Mouse (Mus musculus) large intestine, adult 2 months (tissue): ENCODE measurements around the gene Zfp3. TPM values are rescaled to one million over a fixed set of nuclear protein-coding genes. Genes with fewer than 3 reads are reported as not detected.

Experiments
- DNase-seq: peaks from one replicate; pipeline ENCODE4 v3.0.0-alpha.2; 2012; ENCODE audit warnings: low read depth, low spot score
- WGBS: fragments of 180-500 bp; shearing (Covaris S2); methylation state at CpG from one replicate; pipeline ENCODE4 v1.1.7; 2018; 5-methylcytosine and 5-hydroxymethylcytosine counted together
- polyA plus RNA-seq: library from polyadenylated mRNA; depleted of rRNA; stranded (reverse); fragments of >200 nt; gene quantifications from 2 replicates; pipeline ENCODE4 v1.2.3, GENCODE M21; 2012; rRNA removed

Gene Zfp3
- 0.92 and 1.9 TPM in 2 replicates for polyA plus RNA-seq

DNA sequence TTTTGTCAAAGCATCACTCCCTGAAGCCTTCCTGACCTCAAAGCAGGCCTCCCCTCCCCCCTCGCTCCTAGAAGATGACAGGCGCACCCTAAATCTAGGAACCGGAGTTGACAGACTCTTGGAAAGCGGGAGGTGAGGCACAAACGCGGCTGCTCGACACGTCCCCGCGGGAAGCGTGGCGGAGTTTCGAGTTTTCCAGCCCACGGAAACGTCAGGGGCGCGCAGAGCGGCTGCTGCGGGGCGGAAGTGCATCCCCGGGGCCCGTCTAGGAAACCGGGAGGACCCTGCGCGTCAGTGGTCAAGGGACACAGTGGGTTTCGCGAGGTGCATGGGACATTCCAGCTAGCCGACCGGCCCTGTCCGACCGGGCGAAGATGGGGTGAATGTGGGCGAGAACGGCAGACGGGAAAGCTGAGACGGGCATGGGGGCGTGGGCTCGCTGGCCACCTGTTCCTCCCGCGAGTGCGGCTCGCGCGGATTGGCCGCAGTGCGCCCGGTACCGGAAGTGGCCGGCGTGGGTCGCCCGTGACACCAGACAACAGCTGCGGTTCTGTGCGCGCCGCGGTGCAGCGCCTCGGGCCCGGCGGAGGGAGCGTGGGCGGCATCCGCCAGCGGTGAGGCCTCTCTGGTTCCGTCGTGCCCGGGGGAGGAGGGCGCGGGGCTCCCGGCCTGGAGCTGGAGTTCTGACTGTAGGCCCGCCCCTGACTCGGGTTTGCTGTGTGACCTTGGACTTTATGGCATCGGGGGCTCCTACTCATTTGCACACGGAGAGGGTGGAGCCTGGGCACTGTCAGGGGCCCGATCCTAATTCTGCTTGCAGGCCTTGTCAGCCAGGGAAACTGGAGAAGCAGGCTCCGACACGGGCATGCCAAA lies at the start of gene Zfp3:
Gene Zfp3, plus strand, starts transcription at position 274 of the 873 bp plus-strand sequence.
- WGBS: under 1% methylated on average over 78 of the region's 78 CpGs
- DNase-seq: no peak

DNA sequence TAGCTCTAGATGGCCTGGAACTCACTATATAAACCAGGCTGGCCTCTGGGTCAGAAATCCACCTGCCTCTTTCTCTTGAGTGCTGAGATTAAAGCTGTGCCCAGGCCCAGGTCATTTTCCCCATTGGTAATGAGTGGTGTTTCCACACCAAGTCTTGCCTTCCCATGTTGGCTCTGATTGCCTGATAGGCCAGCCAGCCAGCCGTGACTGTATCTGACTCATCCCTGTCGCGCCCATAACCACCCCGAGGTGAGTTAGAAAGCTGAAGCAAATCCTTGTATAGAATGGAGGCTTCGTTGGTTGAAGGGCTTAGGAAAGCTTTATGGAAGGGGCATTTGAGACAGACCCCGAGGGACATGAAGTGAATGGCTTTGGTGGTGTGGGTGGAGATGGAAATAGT lies 48.2 kb upstream of the Zfp3 start:
- no peak for DNase-seq
- 75% methylated on average over 6 of the region's 6 CpGs for WGBS

DNA sequence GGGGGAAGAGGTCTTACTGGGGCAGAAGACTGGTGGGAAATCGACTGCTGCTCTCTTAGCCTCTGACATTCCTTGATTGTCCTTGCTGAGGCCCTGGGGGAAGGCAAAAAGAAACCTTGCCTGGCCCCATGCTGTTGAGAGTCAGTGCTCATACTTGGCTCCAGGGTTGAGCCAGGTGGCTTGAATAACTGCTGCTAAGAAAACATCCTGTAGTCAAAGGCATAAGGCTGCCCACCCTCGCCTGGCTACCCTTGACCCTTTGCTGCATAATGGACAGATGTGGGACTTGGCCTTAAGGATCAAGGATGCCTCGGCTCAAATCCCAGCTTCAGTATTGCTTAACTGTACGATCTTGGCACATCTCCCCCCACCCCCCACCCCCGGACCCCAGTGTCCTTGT lies 45.5 kb upstream of the Zfp3 start:
- 80% methylated on average over 5 of the region's 5 CpGs for WGBS
- no peak for DNase-seq

DNA sequence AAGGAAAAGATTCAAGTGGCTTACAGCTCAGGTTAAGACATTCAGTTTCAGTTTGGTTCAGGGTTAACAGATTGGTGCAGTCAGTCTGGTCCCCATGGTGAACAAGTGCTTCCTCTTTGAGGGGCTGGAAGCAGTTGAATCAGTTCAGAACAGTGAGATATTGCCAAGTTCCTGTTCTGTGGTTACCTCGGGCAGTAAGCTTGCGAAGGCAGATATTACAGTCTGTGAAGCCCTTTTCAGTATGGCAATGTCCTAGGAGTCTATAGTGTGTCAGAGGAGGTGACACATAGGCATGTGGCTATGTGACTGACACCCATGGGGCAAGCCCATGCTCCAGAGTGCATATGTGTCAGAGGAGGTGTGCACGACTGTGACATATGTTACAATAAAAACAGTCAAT lies 43.4 kb upstream of the Zfp3 start:
- 71% methylated on average over 3 of the region's 3 CpGs for WGBS
- DNase-seq: no peak

DNA sequence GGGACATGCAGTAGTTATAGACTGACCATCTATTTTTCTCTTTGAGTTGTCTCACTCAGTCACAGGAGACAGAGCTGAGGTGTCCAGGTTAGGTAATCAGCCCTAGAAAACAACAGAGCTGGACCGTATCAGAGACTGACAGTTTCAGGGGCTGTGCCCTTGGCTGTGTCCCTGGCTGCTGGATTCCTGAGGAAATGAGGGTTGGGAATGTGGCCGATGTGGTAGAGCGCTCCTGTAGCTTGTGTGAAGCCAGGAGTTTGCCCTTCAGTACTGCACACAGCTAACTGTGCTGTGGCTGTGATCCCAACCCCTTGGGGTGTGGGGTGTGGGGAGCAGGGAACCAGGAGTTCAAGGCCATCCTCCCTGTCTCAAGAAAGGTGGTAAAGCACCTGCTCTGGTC lies 42.9 kb upstream of the Zfp3 start:
- DNase-seq: no peak
- 95% methylated on average over 3 of the region's 3 CpGs for WGBS

DNA sequence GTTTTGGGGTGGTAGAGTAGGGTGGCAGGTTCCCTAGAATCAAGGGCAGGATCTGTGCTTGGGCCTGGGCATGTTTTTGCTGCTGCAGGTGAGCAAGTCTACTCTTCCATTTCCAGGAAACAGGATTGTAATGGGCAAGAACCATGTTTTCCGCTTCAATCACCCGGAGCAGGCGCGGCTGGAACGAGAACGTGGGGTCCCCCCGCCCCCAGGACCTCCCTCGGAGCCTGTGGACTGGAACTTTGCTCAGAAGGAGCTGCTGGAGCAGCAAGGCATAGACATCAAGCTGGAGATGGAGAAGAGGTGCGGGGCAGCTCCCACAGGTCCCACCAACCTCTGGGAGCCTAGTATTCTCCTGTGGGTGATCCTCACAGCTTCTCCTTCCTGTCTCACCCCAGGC lies 39.3 kb upstream of the Zfp3 start:
- WGBS: 92% methylated on average over 9 of the region's 9 CpGs
- no peak for DNase-seq

DNA sequence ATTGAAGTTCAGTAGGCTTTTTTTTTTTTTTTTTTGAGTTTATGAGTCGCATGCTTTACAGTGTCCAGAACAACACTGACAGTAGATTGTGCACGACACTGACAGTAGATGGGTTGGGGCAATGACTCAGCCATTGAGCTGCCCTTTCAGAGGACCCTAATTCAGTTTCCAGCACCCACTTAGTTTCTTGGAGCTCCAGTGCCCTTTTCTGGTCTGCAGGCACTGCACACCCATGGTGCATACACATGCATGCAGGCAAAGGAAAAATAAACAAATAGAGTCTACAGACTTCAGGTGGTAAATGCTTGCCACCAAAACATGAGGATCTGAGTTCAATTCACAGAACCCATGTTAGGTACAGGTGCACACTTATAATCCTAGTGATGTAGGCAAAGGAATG lies 37.4 kb upstream of the Zfp3 start:
- 73% methylated on average over 2 of the region's 2 CpGs for WGBS
- no peak for DNase-seq

DNA sequence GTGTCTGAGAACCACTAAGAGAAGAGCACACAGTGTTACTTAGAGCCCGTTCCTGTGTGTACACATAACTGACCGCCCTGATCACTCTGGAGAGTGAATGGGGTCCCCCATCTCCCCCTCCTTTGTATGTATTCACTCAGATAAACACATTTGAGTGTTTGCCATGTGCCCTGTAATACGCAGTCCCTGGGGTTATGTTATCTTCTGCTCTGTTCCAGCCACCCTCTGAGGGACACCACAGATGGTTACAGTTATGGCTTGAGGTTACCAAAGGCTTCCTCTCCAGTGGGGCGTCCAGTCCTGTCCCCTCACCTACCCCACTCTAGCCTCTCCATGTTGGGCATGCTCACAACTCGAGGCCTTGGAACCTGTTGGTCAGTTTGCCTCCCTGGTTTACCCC lies 36.6 kb upstream of the Zfp3 start:
- no peak for DNase-seq
- 85% methylated on average over 5 of the region's 5 CpGs for WGBS

DNA sequence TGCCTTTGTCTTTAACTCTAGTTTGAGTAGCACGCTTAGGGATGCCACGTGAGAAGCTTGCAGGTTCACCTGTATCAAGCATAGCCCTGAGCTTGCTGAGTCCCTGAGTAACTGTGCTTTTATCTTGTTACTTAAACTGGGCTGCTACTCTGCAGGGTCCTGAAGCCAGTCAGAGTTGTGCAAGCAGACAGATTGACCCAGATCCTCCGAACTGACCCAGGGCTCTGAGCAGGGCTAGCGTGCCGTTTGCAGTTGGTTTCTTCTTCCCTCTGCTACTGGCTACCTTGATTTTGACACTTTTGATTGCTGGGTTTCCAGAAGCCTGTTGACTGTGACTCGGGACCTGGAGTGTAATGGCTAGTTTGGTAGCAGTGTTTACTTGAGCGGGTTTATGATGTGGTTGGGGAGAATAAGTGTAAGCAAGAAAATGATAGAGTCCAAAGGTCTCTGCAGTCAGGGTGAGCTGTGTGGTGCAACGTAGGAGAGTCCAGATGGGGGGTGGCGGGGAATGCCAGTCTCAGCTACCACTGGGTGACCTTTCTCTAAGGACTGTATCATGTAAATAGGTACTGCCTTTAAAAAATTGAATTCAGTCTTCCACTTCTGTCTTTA lies 33.5 kb upstream of the Zfp3 start:
- WGBS: 23% methylated on average over 9 of the region's 9 CpGs

DNA sequence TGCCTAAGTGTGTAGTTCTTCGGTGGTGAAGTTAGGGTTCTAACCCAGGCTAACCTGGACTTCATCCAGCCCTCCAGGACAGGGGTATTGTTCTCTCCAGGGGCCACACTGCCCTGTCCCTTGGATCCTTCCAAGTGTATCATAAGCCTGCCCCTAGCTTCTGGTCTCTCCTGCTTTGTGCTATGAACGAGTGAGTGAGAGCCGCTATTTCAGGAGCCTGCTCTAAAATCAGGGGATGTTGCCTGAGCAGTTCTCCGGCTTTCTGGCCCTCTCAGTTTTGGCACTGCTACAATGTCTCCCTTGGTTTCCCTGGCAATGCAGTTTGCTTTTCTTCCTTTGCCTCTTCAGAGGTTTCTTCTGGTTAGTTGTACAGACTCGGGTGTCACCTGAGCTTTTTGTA lies 32.8 kb upstream of the Zfp3 start:
- WGBS: 19% methylated on average over 5 of the region's 5 CpGs
- no peak for DNase-seq

More for the DNA sequence above, 33.5 kb upstream of the Zfp3 start:
- no peak for DNase-seq

DNA sequence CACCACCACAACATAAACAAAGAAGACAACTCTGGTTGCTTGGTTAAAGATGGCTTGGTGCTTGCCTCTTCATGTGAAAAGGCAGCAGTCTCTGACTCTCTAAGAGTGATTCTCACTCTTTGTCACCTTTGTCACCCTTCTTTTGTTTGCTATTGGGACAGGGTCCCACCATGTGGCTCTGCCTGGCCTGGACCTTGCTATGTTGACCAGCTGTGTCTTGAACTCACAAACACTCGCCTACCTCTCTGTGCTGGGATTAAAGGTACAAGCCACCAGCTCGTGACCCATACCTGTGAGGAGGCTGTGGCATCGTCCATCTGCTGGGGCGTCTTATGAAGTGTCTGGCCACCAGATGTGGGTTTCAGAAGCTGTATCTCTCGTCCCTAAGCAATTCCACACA lies 30.8 kb upstream of the Zfp3 start:
- DNase-seq: no peak
- WGBS: 72% methylated on average over 5 of the region's 5 CpGs

DNA sequence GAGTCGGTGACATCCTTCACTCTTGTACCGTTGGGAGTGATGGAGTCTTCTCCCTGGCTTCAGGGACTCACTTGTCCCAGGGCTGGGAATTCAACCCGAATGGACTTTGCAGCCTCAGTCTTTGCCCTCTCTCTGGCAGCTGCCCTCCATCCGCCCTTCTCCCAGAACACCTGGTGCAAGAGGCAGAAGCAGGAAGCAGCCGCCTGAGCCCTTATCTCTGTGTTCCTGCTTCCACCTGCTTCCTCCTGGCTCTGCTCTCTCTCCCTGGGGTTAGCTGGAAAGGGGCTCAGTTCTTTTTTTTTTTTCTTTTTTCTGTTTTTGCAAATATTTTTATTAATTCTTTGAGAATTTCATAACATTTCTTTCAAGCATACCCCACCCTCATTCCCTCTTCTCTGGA lies 26.3 kb upstream of the Zfp3 start:
- DNase-seq: no peak
- 21% methylated on average over 5 of the region's 5 CpGs for WGBS

DNA sequence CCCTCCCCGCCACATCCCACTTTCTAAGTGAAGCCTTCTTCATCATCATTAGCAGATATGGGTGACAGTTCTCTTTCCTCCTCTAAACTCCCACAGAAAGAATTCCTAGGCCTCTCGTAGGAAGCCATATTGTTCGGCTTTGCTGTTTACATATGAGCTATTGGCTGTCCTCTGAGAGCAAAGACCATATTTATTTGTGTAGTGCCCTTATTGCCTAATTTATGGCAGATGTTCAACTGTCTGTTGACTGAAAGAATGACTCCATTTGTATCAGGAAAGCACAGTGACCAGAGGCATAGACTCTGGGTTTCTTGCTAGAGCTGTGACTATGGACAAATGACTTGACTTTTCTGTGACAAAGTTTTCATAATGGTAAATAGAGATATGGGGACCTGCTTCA lies 22.4 kb upstream of the Zfp3 start:
- WGBS: 48% methylated on average over 3 of the region's 3 CpGs
- no peak for DNase-seq

DNA sequence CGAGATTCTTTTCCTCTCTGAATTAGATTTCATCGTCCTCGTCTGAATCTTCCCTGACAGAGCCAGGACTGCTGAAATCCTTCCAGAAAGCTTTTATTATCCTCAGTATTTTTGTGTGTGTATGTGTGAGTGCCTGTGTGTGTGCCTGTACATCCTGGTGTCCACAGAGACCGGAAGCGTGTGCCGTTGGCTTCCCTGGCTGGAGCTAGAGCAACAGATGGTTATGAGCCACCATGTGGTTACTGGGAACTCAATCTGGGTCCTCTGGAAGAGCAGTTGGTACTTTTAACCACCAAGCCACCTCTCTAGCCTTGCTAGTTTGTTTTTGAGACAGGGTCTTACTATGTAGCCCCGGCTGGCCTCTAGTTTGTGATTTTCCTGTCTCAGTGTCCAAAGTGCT lies 21.9 kb upstream of the Zfp3 start:
- DNase-seq: no peak
- WGBS: 75% methylated on average over 7 of the region's 7 CpGs

DNA sequence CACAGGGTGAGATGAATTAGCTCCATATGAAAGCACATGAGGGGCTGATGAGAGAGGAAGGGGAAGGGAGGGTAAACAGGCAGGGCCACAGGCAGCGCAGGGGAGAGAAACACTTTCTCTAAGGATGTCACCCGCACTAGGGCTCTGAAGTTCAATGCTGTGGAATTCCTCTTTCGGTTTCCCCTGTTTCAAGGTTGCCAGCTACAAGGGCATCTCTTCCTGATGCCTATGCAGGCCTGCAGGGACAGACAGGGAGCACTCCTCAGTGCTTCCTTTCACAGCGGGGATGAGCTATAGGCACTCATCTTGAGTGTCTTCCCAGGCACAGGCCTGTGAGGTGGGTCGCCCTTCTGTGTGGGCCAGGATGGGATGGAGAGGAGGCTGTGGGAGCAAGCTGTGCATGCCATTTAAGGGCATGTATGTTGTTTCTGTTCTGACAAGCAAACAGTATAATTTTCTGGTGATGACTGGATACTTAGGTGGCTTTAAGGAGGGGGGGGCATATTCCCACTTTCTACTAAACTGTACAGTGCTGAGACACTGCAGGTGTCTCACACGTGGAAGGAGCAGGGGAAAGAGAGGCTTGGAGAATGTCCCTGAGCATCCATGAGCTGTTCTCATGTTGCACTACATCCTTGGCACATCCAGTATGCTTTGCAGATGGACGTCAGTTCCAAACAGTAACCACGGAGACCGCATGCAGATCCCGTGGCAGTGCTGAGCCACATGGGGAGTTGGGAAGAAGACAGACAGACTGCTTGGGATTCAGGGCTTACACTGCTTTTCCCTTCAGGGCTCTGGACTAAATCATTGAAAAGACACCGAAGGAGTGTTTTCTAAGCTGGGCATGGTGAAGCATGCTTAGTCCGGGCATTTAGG lies 21.2 kb upstream of the Zfp3 start:
- WGBS: 76% methylated on average over 12 of the region's 12 CpGs
- no peak for DNase-seq

DNA sequence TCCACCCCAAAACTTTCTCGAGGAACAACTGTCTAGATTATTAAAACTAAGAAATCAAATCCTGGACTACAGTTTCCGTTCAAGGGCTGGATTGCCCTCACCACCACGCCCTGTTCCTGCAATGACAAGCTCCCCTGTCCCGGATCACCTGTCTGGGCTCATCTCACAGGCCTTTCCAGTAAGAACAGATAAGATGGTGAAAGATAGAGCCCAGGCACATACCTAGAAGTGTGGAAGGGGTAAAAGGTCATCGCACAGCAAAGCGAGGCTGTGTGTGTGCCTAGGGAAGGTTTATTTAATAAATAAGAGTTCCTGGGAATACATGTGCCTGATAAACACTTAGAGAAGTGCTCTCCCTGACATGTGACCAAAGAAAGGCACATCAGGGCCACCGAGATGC lies 18.4 kb upstream of the Zfp3 start:
- no peak for DNase-seq
- 43% methylated on average over 7 of the region's 7 CpGs for WGBS

DNA sequence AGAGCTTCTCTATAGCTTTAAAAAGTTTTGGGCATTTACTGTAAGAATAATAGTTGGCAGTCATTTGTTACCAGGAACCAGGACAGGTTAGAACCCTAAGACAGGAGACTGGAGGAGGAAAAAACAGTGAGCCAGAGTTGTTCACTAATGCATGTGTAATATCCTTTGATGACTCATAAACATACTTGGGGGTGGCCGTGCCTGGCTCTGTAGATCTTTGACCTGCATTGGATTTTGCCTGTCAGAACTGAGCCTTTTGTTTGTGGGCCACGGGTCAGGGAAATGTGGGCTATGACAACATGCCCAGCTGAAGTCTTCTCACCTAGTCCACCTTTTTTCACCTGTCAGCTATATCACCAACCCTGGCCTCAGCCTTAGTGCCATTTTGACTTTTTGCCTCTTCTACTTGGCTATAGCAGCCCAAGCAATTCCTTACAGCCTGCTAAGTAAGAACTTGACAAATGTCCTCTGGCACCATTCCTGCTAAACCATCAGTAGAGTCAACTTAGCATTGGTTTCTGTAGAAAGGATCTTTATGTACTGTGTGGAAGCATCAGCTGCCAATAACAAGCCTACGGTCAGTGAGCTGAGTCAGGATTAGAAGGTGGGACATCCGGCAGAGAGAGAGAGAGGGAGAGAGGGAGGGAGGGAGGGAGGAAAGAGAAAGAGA lies 16.0 kb upstream of the Zfp3 start:
- DNase-seq: no peak
- 48% methylated on average over 4 of the region's 4 CpGs for WGBS

DNA sequence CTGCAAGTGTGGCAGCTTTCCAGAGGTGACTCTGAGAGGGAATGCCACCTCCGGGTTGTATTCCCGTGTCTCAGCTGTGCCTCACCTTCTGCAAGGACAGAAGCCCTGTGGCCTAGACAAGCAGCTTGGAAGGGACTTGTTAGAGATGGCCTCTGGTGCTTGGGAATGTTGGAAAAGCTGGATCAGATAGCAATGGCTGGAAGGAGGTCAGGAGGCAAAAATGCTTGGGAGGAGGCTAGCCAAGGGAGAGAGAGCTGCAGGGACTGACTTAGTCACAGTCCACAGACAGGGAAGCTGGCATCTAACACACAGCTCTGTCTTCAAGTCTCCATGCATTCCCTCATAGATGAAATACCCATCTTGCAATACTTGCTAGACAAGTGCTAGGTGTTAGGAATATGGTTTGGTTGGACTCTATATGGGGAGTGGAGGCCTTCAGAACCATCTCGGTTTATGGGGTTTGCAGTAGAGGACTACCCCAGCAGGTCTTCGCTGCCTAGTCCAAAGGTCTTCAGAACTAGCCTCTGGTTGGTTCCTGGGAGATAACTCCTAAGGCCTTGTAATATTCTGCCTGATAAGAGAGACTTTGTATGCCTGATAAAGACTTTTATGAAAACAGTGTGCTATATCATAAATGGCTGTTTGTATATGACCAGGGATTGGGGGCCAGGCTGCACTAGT lies 11.5 kb upstream of the Zfp3 start:
- no peak for DNase-seq
- 38% methylated on average over 4 of the region's 4 CpGs for WGBS

DNA sequence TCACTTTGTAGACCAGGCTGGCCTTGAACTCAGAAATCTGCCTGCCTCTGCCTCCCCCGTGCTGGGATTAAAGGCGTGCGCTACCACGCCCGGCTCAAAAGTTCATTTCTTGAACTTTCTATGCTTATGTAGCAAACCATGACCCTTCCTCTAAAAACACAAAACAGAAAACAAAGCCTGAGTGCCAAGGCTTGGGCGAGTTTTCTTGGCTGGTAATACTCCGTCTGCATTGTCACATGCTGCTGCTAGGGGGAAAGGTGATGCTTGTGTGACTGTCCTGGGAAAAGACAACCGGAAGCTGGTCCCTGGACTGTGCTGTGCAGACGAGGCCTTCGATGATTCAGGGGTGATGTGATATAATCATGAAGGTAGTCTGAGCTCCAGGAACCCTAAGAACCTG lies 10.9 kb upstream of the Zfp3 start:
- 52% methylated on average over 10 of the region's 10 CpGs for WGBS
- no peak for DNase-seq
